ENCODE assay signal across 26 mouse cellular contexts in the genomic region with DNA sequence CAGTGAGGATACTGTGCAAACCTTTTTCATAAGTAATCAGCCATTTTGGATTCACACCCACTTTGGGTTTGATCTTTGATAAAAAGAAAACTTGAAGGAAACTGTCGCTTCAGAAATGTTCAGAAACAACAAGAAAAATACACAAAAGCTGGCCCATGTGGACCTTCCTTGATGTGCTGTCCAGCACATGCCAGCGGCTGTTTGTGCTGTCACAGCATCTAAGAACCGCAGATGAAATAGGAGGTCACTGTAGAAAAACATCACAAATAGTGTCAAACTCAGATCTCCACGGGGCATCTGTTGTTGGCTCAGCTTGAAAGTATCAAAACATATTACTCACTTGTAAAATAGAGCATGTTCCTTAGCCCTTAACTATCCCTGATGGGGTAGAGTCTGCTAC.
DNase-seq lines count a peak whose midpoint lies in the region; ATAC-seq and TF ChIP-seq lines count a peak whose summit lies in the region.
"Had no signal": no experiment of that assay in that cellular context is flagged by ENCODE, and none has a peak within 500 bp of the region (broad histone marks: within the 10 kb centered on the region; RNA-seq: fewer than 3 reads in every experiment).

No protein-coding gene starts in this region.

- 0 out of 2 replicates have a peak, but pooled peaks have one; percentile 32 for ATAC-seq in forebrain, postnatal 0 days
- no peak for ATAC-seq in forebrain, embryonic 12.5 days (ENCODE audit: low FRiP score)
- ATAC-seq in lung, postnatal 0 days: peak; percentile 40; the same call in 1 of the 2 replicates
- ATAC-seq: CD4-positive, CD25-positive, alpha-beta regulatory T cell, adult 4 months; forebrain, embryonic 15.5 days; inflammation-experienced regulatory T-cells, adult 6 months had no signal

- H3K9me3 ChIP-seq in forebrain, postnatal 0 days (ENCODE audit: low read length): no peaks in the 10 kb centered on the region
- no peaks in the 10 kb centered on the region for H3K9me3 ChIP-seq in forebrain, embryonic 12.5 days
- H3K9me3 ChIP-seq in lung, postnatal 0 days (ENCODE audit: low read length): no peaks in the 10 kb centered on the region
- H3K9me3 ChIP-seq: embryonic facial prominence, embryonic 12.5 days; forebrain, embryonic 15.5 days; heart, embryonic 12.5 days; hindbrain, embryonic 13.5 days; kidney, embryonic 15.5 days had no signal

- no peak for TF ChIP-seq CTCF in forebrain, postnatal 0 days (IDR thresholded peaks at IDR 0.05; ENCODE audit: low read depth)
- no peak for TF ChIP-seq CTCF in lung, postnatal 0 days (IDR thresholded peaks at IDR 0.05)

- no peak overlapping the region for H3K4me2 ChIP-seq in forebrain, postnatal 0 days (ENCODE audit: low read depth)
- H3K4me2 ChIP-seq in forebrain, embryonic 12.5 days: no peak overlapping the region
- no peak overlapping the region for H3K4me2 ChIP-seq in lung, postnatal 0 days (replicated peaks; ENCODE audit: low read depth, low read length)
- H3K4me2 ChIP-seq: embryonic facial prominence, embryonic 12.5 days; forebrain, embryonic 15.5 days; heart, embryonic 12.5 days; hindbrain, embryonic 13.5 days; kidney, embryonic 15.5 days had no signal

- no peak for DNase-seq in forebrain, postnatal 0 days
- no peak for DNase-seq in lung, postnatal 0 days (ENCODE audit: low spot score)
- no peak for DNase-seq in lung, postnatal 25 days (ENCODE audit: low spot score)
- DNase-seq in retina, postnatal 1 day: peak; percentile 9
- DNase-seq in retina, embryonic 14.5 days (ENCODE audit: low spot score): no peak
- DNase-seq in B cell, adult 2 months: no peak
- DNase-seq: adrenal gland, postnatal 36 days; cerebellum, adult 8-10 months; cerebellum, postnatal 25 days; heart, adult 2 months; heart, postnatal 4 days; kidney, adult 18-20 months; kidney, postnatal 25 days; liver; thymus, adult 2 months; thymus, postnatal 36 days had no signal

- no peak for TF ChIP-seq EP300 in lung, postnatal 0 days (IDR thresholded peaks at IDR 0.05)

- H3K27ac ChIP-seq in forebrain, postnatal 0 days (ENCODE audit: low read depth, low read length): no peak overlapping the region
- H3K27ac ChIP-seq in forebrain, embryonic 12.5 days: no peak overlapping the region
- no peak overlapping the region for H3K27ac ChIP-seq in lung, postnatal 0 days (ENCODE audit: low read length)
- H3K27ac ChIP-seq: embryonic facial prominence, embryonic 12.5 days; forebrain, embryonic 15.5 days; heart, adult 2 months; hindbrain, embryonic 13.5 days; kidney, embryonic 15.5 days; liver, embryonic 14.5 days; macrophage had no signal

- H3K4me1 ChIP-seq in forebrain, postnatal 0 days (ENCODE audit: insufficient read depth): no peaks in the 10 kb centered on the region
- H3K4me1 ChIP-seq in forebrain, embryonic 12.5 days: no peaks in the 10 kb centered on the region
- H3K4me1 ChIP-seq in lung, postnatal 0 days (ENCODE audit: insufficient read depth, low read depth, low read length): no peaks in the 10 kb centered on the region
- H3K4me1 ChIP-seq: embryonic facial prominence, embryonic 12.5 days; forebrain, embryonic 15.5 days; heart, embryonic 12.5 days; hindbrain, embryonic 13.5 days; kidney, embryonic 15.5 days had no signal

- 75% methylated on average over 4 of the region's 4 CpGs for WGBS in forebrain, postnatal 0 days
- 89% methylated on average over 4 of the region's 4 CpGs for WGBS in forebrain, embryonic 12.5 days
- WGBS in lung, postnatal 0 days: 58% methylated on average over 4 of the region's 4 CpGs

- H3K27me3 ChIP-seq in forebrain, postnatal 0 days (ENCODE audit: insufficient read depth, low read length): no peaks in the 10 kb centered on the region
- H3K27me3 ChIP-seq in forebrain, embryonic 12.5 days: no peaks in the 10 kb centered on the region
- no peaks in the 10 kb centered on the region for H3K27me3 ChIP-seq in lung, postnatal 0 days (replicated peaks; ENCODE audit: insufficient read depth, low read length)
- H3K27me3 ChIP-seq: embryonic facial prominence, embryonic 12.5 days; forebrain, embryonic 15.5 days; heart, embryonic 12.5 days; hindbrain, embryonic 13.5 days; kidney, embryonic 15.5 days had no signal

- H3K36me3 ChIP-seq in forebrain, postnatal 0 days (ENCODE audit: insufficient read depth): no peaks in the 10 kb centered on the region
- no peaks in the 10 kb centered on the region for H3K36me3 ChIP-seq in forebrain, embryonic 12.5 days (replicated peaks)
- no peaks in the 10 kb centered on the region for H3K36me3 ChIP-seq in lung, postnatal 0 days (ENCODE audit: insufficient read depth, low read length)
- H3K36me3 ChIP-seq: embryonic facial prominence, embryonic 12.5 days; forebrain, embryonic 15.5 days; heart, embryonic 12.5 days; hindbrain, embryonic 13.5 days; kidney, embryonic 15.5 days had no signal

- no peak overlapping the region for H3K9ac ChIP-seq in forebrain, postnatal 0 days
- no peak overlapping the region for H3K9ac ChIP-seq in forebrain, embryonic 12.5 days
- H3K9ac ChIP-seq in lung, postnatal 0 days (replicated peaks; ENCODE audit: low read depth): no peak overlapping the region
- H3K9ac ChIP-seq: embryonic facial prominence, embryonic 12.5 days; forebrain, embryonic 15.5 days; heart, embryonic 12.5 days; hindbrain, embryonic 13.5 days; kidney, embryonic 15.5 days; liver, embryonic 14.5 days had no signal

- H3K4me3 ChIP-seq in forebrain, postnatal 0 days (ENCODE audit: low read depth, low read length): no peak overlapping the region
- no peak overlapping the region for H3K4me3 ChIP-seq in forebrain, embryonic 12.5 days (replicated peaks)
- no peak overlapping the region for H3K4me3 ChIP-seq in lung, postnatal 0 days (ENCODE audit: low read depth, low read length)
- H3K4me3 ChIP-seq: embryonic facial prominence, embryonic 12.5 days; forebrain, embryonic 15.5 days; heart, adult 2 months; heart, embryonic 12.5 days; hindbrain, embryonic 13.5 days; kidney, embryonic 15.5 days had no signal
